ENCODE assay signal across 12 mouse cellular contexts in the genomic region with DNA sequence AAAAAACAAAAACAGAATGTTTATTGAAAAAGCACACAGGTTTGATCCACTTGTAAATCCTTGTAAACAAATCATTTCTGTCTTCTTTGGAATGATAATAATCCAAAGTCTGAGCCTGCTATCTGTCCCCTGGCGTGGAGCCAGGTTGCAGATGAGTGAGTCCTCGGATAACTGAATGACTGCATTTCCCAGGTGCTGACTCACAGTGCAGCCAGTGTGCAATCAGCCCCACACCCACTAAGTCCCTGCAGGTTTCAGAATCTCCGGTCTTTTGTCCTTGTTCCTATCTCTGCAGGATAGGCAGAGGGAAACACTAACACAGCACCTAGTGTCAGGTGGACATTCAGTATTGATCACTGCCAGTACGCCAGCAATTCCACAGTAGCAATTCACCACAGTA. TPM values are rescaled to one million over a fixed set of nuclear protein-coding genes. Genes with fewer than 3 reads are reported as not detected.
A peak's percentile ranks its signal among the peaks of the same experiment; 100 is the strongest.
DNase-seq lines count a peak whose midpoint lies in the region; ATAC-seq and TF ChIP-seq lines count a peak whose summit lies in the region.
"Had no signal": no experiment of that assay in that cellular context is flagged by ENCODE, and none has a peak within 500 bp of the region (broad histone marks: within the 10 kb centered on the region; RNA-seq: fewer than 3 reads in every experiment).

No protein-coding gene starts in this region.

- H3K27me3 ChIP-seq in forebrain, postnatal 0 days (ENCODE audit: insufficient read depth, low read length) = no peaks in the 10 kb centered on the region
- H3K27me3 ChIP-seq in forebrain, embryonic 14.5 days (replicated peaks; ENCODE audit: control insufficient read depth, insufficient read depth, low read length) = no peaks in the 10 kb centered on the region
- 0 out of 2 replicates have a peak, but pooled peaks cover 6% of the 10 kb centered on the region for H3K27me3 ChIP-seq in midbrain, embryonic 15.5 days (replicated peaks)
- no peaks in the 10 kb centered on the region for H3K27me3 ChIP-seq in midbrain, embryonic 14.5 days (ENCODE audit: control insufficient read depth, insufficient read depth, low read length)
- no peaks in the 10 kb centered on the region for H3K27me3 ChIP-seq in midbrain, postnatal 0 days (ENCODE audit: insufficient read depth, low read length)

- 63% methylated on average over 4 of the region's 4 CpGs for WGBS in forebrain, postnatal 0 days
- WGBS in forebrain, embryonic 14.5 days = 70% methylated on average over 4 of the region's 4 CpGs
- 75% methylated on average over 4 of the region's 4 CpGs for WGBS in midbrain, embryonic 15.5 days
- 69% methylated on average over 4 of the region's 4 CpGs for WGBS in midbrain, embryonic 14.5 days
- WGBS in midbrain, postnatal 0 days = 68% methylated on average over 4 of the region's 4 CpGs

- TF ChIP-seq CTCF in forebrain, postnatal 0 days (IDR thresholded peaks at IDR 0.05; ENCODE audit: low read depth) = no peak
- TF ChIP-seq CTCF in midbrain, postnatal 0 days (IDR thresholded peaks at IDR 0.05) = no peak

- no peaks in the 10 kb centered on the region for H3K9me3 ChIP-seq in forebrain, postnatal 0 days (ENCODE audit: low read length)
- no peaks in the 10 kb centered on the region for H3K9me3 ChIP-seq in forebrain, embryonic 14.5 days (replicated peaks; ENCODE audit: control insufficient read depth, low read length)
- H3K9me3 ChIP-seq in midbrain, embryonic 15.5 days = no peaks in the 10 kb centered on the region
- no peaks in the 10 kb centered on the region for H3K9me3 ChIP-seq in midbrain, embryonic 14.5 days (ENCODE audit: control insufficient read depth, low read length)
- H3K9me3 ChIP-seq in midbrain, postnatal 0 days (ENCODE audit: low read length) = no peaks in the 10 kb centered on the region

- H3K9ac ChIP-seq in forebrain, postnatal 0 days = 0 out of 2 replicates have a peak overlapping the region, but pooled peaks have one; percentile 99
- no peak overlapping the region for H3K9ac ChIP-seq in forebrain, embryonic 14.5 days (ENCODE audit: low read length)
- no peak overlapping the region for H3K9ac ChIP-seq in midbrain, embryonic 15.5 days
- H3K9ac ChIP-seq in midbrain, embryonic 14.5 days (replicated peaks; ENCODE audit: low read length) = no peak overlapping the region
- peak overlapping the region; percentile 99; the same call in 1 of the 2 replicates for H3K9ac ChIP-seq in midbrain, postnatal 0 days (replicated peaks; ENCODE audit: low read length, poor library complexity, severe bottlenecking)

- peak overlapping the region; percentile 29; the same call in 1 of the 2 replicates for H3K27ac ChIP-seq in forebrain, postnatal 0 days (ENCODE audit: low read depth, low read length)
- H3K27ac ChIP-seq in forebrain, embryonic 14.5 days (ENCODE audit: low read depth, low read length) = no peak overlapping the region
- no peak overlapping the region for H3K27ac ChIP-seq in midbrain, embryonic 15.5 days
- no peak overlapping the region for H3K27ac ChIP-seq in midbrain, embryonic 14.5 days (replicated peaks; ENCODE audit: low read depth, low read length)
- H3K27ac ChIP-seq in midbrain, postnatal 0 days (ENCODE audit: low read depth, low read length) = no peak overlapping the region

- no peaks in the 10 kb centered on the region for H3K36me3 ChIP-seq in forebrain, postnatal 0 days (ENCODE audit: insufficient read depth)
- no peaks in the 10 kb centered on the region for H3K36me3 ChIP-seq in forebrain, embryonic 14.5 days (ENCODE audit: control insufficient read depth, insufficient read depth, low read length)
- no peaks in the 10 kb centered on the region for H3K36me3 ChIP-seq in midbrain, embryonic 15.5 days (replicated peaks)
- no peaks in the 10 kb centered on the region; the same call in 1 of the 2 replicates for H3K36me3 ChIP-seq in midbrain, embryonic 14.5 days (ENCODE audit: control insufficient read depth, insufficient read depth, low read length)
- H3K36me3 ChIP-seq in midbrain, postnatal 0 days (ENCODE audit: insufficient read depth, low read length) = no peaks in the 10 kb centered on the region

- peaks cover 18% of the 10 kb centered on the region for H3K4me1 ChIP-seq in forebrain, postnatal 0 days (ENCODE audit: insufficient read depth)
- H3K4me1 ChIP-seq in forebrain, embryonic 14.5 days (ENCODE audit: control insufficient read depth, insufficient read depth, low read length) = peaks cover 17% of the 10 kb centered on the region
- H3K4me1 ChIP-seq in midbrain, embryonic 15.5 days = peaks cover 35% of the 10 kb centered on the region
- H3K4me1 ChIP-seq in midbrain, embryonic 14.5 days (ENCODE audit: control insufficient read depth, insufficient read depth, low read length) = peaks cover 29% of the 10 kb centered on the region
- peaks cover 16% of the 10 kb centered on the region; the same call in 1 of the 2 replicates for H3K4me1 ChIP-seq in midbrain, postnatal 0 days (ENCODE audit: insufficient read depth, low read length)

- ATAC-seq in forebrain, postnatal 0 days = no peak
- no peak for ATAC-seq in forebrain, embryonic 14.5 days
- ATAC-seq in midbrain, embryonic 15.5 days (replicated peaks) = no peak
- ATAC-seq in midbrain, embryonic 14.5 days (ENCODE audit: low FRiP score, low TSS enrichment) = no peak
- ATAC-seq in midbrain, postnatal 0 days (ENCODE audit: low FRiP score) = no peak
- no peak for ATAC-seq in erythroid progenitor cell, adult 5-6 weeks (replicated peaks; ENCODE audit: low FRiP score, poor library complexity, severe bottlenecking)
- ATAC-seq: forebrain, embryonic 16.5 days had no signal

- H3K4me3 ChIP-seq in forebrain, postnatal 0 days (ENCODE audit: low read depth, low read length) = 0 out of 2 replicates have a peak overlapping the region, but pooled peaks have one; percentile 99
- no peak overlapping the region for H3K4me3 ChIP-seq in forebrain, embryonic 14.5 days (ENCODE audit: low read depth, low read length)
- H3K4me3 ChIP-seq in midbrain, embryonic 15.5 days = no peak overlapping the region
- H3K4me3 ChIP-seq in midbrain, embryonic 14.5 days (replicated peaks; ENCODE audit: low read depth, low read length) = no peak overlapping the region
- peak overlapping the region; percentile 93; the same call in 1 of the 2 replicates for H3K4me3 ChIP-seq in midbrain, postnatal 0 days (ENCODE audit: low read depth, low read length)

- DNase-seq in forebrain, postnatal 0 days = peak; percentile 4
- DNase-seq in forebrain, embryonic 14.5 days (ENCODE audit: low spot score) = no peak
- DNase-seq in midbrain, embryonic 14.5 days = no peak
- DNase-seq in adrenal gland, adult 8-10 months = peak; percentile 34
- peak; percentile 10 for DNase-seq in midbrain, postnatal 0 days (ENCODE audit: low spot score)
- no peak for DNase-seq in kidney, postnatal 10 days
- DNase-seq: gastrocnemius, postnatal 14 days; kidney, adult 2 months; left cerebral cortex, postnatal 4 days had no signal

- H3K4me2 ChIP-seq in forebrain, postnatal 0 days (ENCODE audit: low read depth) = peak overlapping the region; percentile 77
- no peak overlapping the region for H3K4me2 ChIP-seq in forebrain, embryonic 14.5 days (ENCODE audit: low read length)
- H3K4me2 ChIP-seq in midbrain, embryonic 15.5 days = peak overlapping the region; percentile 72; the same call in 1 of the 2 replicates
- no peak overlapping the region for H3K4me2 ChIP-seq in midbrain, embryonic 14.5 days (ENCODE audit: low read length)
- H3K4me2 ChIP-seq in midbrain, postnatal 0 days (ENCODE audit: low read depth, low read length, poor library complexity, severe bottlenecking) = peak overlapping the region; percentile 72

RNA-seq across cellular contexts. Expression of a gene that starts 1.5 kb away (rescaled TPM):
- 253 and 275 TPM in 2 replicates for total RNA-seq in forebrain, postnatal 0 days (2014; rRNA removed)
- 45.4 and 54.6 TPM in 2 replicates for polyA plus RNA-seq in forebrain, postnatal 0 days (2015; fragmentation: Nextera tagmentation; extraction: Ambion mirVana)
- polyA plus RNA-seq in forebrain, embryonic 14.5 days (2014; fragmentation: Nextera tagmentation; extraction: Ambion mirVana) = 89.0 and 94.3 TPM in 2 replicates
- polyA plus RNA-seq in midbrain, embryonic 15.5 days (2015; fragmentation: Nextera tagmentation; extraction: Ambion mirVana) = 93.3 and 108 TPM in 2 replicates
- polyA plus RNA-seq in midbrain, embryonic 14.5 days (2014; fragmentation: Nextera tagmentation; extraction: Ambion mirVana) = 122 and 129 TPM in 2 replicates
- 100 to 1,000 TPM; 133 to 190 (median 158) TPM for total RNA-seq in adrenal gland, adult 8-10 months (2022)
- total RNA-seq in midbrain, postnatal 0 days (2014; rRNA removed) = 271 and 313 TPM in 2 replicates
- polyA plus RNA-seq in midbrain, postnatal 0 days (2015; fragmentation: Nextera tagmentation; extraction: Ambion mirVana) = 52.1 and 60.3 TPM in 2 replicates
- 66.2 and 96.2 TPM in 2 replicates for total RNA-seq in erythroid progenitor cell, adult 5-6 weeks (2015; ENCODE audit: low replicate concordance)
- 107 and 116 TPM in 2 replicates for total RNA-seq in erythroid progenitor cell, adult 5-6 weeks (2017; ENCODE audit: low replicate concordance)

Comparison
In these comparisons a context has a peak if more than half of its experiments do, and no peak if none do; other contexts are left out.
1. DNase-seq: peak in forebrain, postnatal 0 days (single experiment), adrenal gland, adult 8-10 months (single experiment) and midbrain, postnatal 0 days (single experiment); none in forebrain, embryonic 14.5 days (single experiment), midbrain, embryonic 14.5 days (single experiment) and kidney, postnatal 10 days (single experiment).
2. H3K4me2 ChIP-seq: peak in forebrain, postnatal 0 days (single experiment), midbrain, embryonic 15.5 days (single experiment) and midbrain, postnatal 0 days (single experiment); none in forebrain, embryonic 14.5 days (single experiment) and midbrain, embryonic 14.5 days (single experiment).
3. H3K4me3 ChIP-seq: peak in forebrain, postnatal 0 days (single experiment) and midbrain, postnatal 0 days (single experiment); none in forebrain, embryonic 14.5 days (single experiment), midbrain, embryonic 15.5 days (single experiment) and midbrain, embryonic 14.5 days (single experiment).
4. H3K9ac ChIP-seq: peak in forebrain, postnatal 0 days (single experiment) and midbrain, postnatal 0 days (single experiment); none in forebrain, embryonic 14.5 days (single experiment), midbrain, embryonic 15.5 days (single experiment) and midbrain, embryonic 14.5 days (single experiment).